Mouse (Mus musculus) MEL (cell line): ENCODE results near the gene Selenoh.

ENCODE experiments used
- BHLHE40 ChIP-seq: IDR thresholded peaks from 2 replicates; pipeline ENCODE4 v1.6.1; 2012; ENCODE audit warnings: low read depth, mild to moderate bottlenecking, inconsistent platforms, low read length, improper control_type of control experiment, borderline replicate concordance
- CHD1 ChIP-seq: IDR thresholded peaks from 2 replicates; pipeline ENCODE4 v1.6.1; 2012; ENCODE audit warnings: low read depth, mild to moderate bottlenecking, inconsistent platforms, low read length, improper control_type of control experiment
- CTCF ChIP-seq, 3 experiments: IDR thresholded peaks in 2 of 3; conservative IDR thresholded peaks in 1 of 3; 2 replicates each; pipeline ENCODE4 v1.5.1; 2011 to 2012; ENCODE audit warnings: low read length in 3 of 3, low read depth in 2 of 3, mild to moderate bottlenecking in 2 of 3, improper control_type of control experiment in 1 of 3, inconsistent platforms in 1 of 3, mixed read lengths in 1 of 3, moderate library complexity in 1 of 3; ENCODE audit not compliant: control insufficient read depth in 1 of 3, insufficient read depth in 1 of 3, poor library complexity in 1 of 3, severe bottlenecking in 1 of 3
- E2F4 ChIP-seq: IDR thresholded peaks from 2 replicates; pipeline ENCODE4 v1.6.1; 2011; ENCODE audit warnings: low read depth, low read length, improper control_type of control experiment, borderline replicate concordance
- EP300 ChIP-seq, 2 experiments: IDR thresholded peaks; 2 replicates each; pipeline ENCODE4 v1.6.1; 2011; ENCODE audit warnings: improper control_type of control experiment in 2 of 2, low read length in 2 of 2, low read depth in 1 of 2, mild to moderate bottlenecking in 1 of 2
- ETS1 ChIP-seq: IDR thresholded peaks from 2 replicates; pipeline ENCODE4 v1.6.1; 2012; ENCODE audit warnings: low read depth, mild to moderate bottlenecking, inconsistent platforms, low read length, improper control_type of control experiment, moderate library complexity
- JUND ChIP-seq: IDR thresholded peaks from 2 replicates; pipeline ENCODE4 v1.6.1; 2011; ENCODE audit warnings: low read depth, mild to moderate bottlenecking, improper control_type of control experiment, low read length
- MAX ChIP-seq: IDR thresholded peaks from 2 replicates; pipeline ENCODE4 v1.6.1; 2011; ENCODE audit warnings: low read length, improper control_type of control experiment
- POLR2A ChIP-seq, 2 experiments: IDR thresholded peaks; 2 replicates each; pipeline ENCODE4 v1.6.1; 2011 to 2012; ENCODE audit warnings: low read length in 2 of 2, mild to moderate bottlenecking in 2 of 2, control low read depth in 1 of 2, improper control_type of control experiment in 1 of 2, low read depth in 1 of 2, moderate library complexity in 1 of 2; ENCODE audit not compliant: control insufficient read depth in 1 of 2, insufficient read depth in 1 of 2, poor library complexity in 1 of 2
- RAD21 ChIP-seq: IDR thresholded peaks from 2 replicates; pipeline ENCODE4 v1.6.1; 2011; ENCODE audit warnings: mild to moderate bottlenecking, low read depth, low read length, improper control_type of control experiment
- TAL1 ChIP-seq: IDR thresholded peaks from 2 replicates; pipeline ENCODE4 v1.6.1; 2012; ENCODE audit warnings: mild to moderate bottlenecking, inconsistent platforms, low read length, moderate library complexity, mixed read lengths
- USF1 ChIP-seq: IDR thresholded peaks from 2 replicates; pipeline ENCODE4 v1.6.1; 2014; ENCODE audit warnings: low read depth, mild to moderate bottlenecking, inconsistent platforms, low read length, improper control_type of control experiment, moderate library complexity
- ZMIZ1 ChIP-seq: IDR thresholded peaks from 2 replicates; pipeline ENCODE4 v1.6.1; 2012; ENCODE audit warnings: low read depth, mild to moderate bottlenecking, inconsistent platforms, low read length, improper control_type of control experiment, moderate library complexity

DNA sequence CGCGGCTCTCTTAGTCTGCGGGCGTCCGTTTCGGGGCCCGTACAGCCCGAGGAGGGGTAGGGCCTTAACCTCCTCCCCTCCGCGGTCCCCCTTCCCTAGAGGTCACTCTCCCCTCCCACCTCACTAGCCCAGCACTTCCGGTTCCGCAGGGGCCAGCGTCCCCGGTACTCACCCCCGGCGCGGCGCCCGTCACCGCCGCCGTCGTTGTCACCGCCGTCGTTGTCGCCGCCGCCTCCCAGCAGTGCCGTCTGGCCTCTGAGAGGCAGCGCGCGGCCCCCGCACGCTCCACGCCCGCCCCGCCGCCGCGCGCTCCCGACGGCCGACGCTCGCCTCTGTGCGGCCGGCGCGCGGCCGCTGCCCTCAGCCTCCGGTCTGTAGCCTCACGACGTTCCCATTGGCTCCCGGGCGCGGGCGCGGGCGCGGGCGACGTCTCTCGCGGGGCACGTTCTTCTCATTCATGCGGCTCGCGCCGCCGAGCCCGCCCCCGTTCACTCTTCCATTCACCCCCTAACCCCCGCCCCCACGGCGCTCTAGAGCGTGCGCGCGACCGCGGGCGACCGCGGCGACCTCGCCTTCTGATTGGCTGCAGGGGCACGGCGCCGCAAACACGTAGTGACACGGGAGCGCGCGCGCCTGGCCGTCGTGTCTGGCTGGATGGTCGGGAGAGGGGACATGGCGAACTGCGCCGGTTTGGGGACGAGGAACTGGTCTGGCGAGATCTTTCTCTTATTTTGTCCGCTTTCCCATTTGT is 44.4 kb upstream of the Selenoh start, which contains the start of gene Zdhhc5:
- no peak for TF ChIP-seq CTCF (IDR thresholded peaks at IDR 0.05 in 2 of 3, conservative IDR thresholded peaks at IDR 0.05 in 1 of 3; ENCODE audit: control insufficient read depth in 1 of 3, insufficient read depth in 1 of 3, low read depth in 2 of 3, low read length in 3 of 3, poor library complexity in 1 of 3, severe bottlenecking in 1 of 3)
- peak; percentile 5; the same call in 1 of the 2 replicates for TF ChIP-seq ETS1
- TF ChIP-seq POLR2A (IDR thresholded peaks at IDR 0.05; ENCODE audit: control insufficient read depth in 1 of 2, insufficient read depth in 1 of 2, low read depth in 1 of 2, low read length in 2 of 2, poor library complexity in 1 of 2): peak; percentile 73 to 85; a peak in 3 of 4 replicates
- no peak for TF ChIP-seq RAD21
- TF ChIP-seq EP300 (IDR thresholded peaks at IDR 0.05; ENCODE audit: low read depth in 1 of 2, low read length in 2 of 2): peak in 1 of 2 experiments; percentile 24; a peak in 1 of 4 replicates
- TF ChIP-seq TAL1: no peak
- TF ChIP-seq JUND: no peak
- no peak for TF ChIP-seq E2F4
- peak; percentile 64; the same call in 1 of the 2 replicates for TF ChIP-seq MAX
- no peak for TF ChIP-seq BHLHE40
- TF ChIP-seq CHD1: no peak
- no peak for TF ChIP-seq USF1
- TF ChIP-seq ZMIZ1: peak; percentile 85
